Comparison of ENCODE assay signal across 8 mouse cellular contexts in the genomic region with DNA sequence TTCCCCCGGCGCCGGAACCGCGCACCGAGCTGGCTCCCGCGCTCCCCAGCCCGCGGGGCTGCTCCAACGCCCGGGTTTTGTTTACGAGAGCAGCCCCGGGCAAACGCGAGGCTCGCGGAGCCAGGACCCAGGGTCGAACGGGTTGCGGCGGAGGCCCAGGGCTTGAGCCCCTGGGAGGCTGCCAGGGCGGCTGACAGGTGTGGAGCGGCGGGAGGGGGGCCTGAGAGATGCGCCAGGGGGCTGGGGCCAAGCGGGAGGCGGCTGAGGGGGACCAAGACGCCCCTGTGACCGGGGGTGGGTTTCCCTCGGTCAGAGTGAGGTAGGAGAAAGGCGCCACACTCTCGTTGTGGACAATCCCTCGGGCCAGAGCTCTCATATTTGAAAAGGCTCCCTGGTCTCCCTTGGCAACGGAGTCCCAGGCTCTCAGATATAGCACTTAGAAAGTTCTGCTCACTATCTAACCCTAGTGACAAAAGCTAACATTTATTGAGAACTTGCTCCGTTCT. TPM values are rescaled to one million over a fixed set of nuclear protein-coding genes. Genes with fewer than 3 reads are reported as not detected.
A peak's percentile ranks its signal among the peaks of the same experiment; 100 is the strongest.
DNase-seq lines count a peak whose midpoint lies in the region; ATAC-seq and TF ChIP-seq lines count a peak whose summit lies in the region.

No protein-coding gene starts in this region.

- no peaks in the 10 kb centered on the region for H3K36me3 ChIP-seq in liver, embryonic 14.5 days (replicated peaks; ENCODE audit: control insufficient read depth, insufficient read depth, low read depth)

- no peaks in the 10 kb centered on the region for H3K9me3 ChIP-seq in liver, embryonic 14.5 days (ENCODE audit: control insufficient read depth, low read length)

- H3K27me3 ChIP-seq in liver, embryonic 14.5 days (ENCODE audit: control insufficient read depth, insufficient read depth, low read length), result peaks cover 42% of the 10 kb centered on the region

- no peak for TF ChIP-seq EP300 in liver, embryonic 14.5 days (IDR thresholded peaks at IDR 0.05; ENCODE audit: low read depth)

- H3K4me1 ChIP-seq in lung, adult 2 months (ENCODE audit: control insufficient read depth, insufficient read depth, low read length), result no peaks in the 10 kb centered on the region
- peaks cover 2% of the 10 kb centered on the region; the same call in 1 of the 2 replicates for H3K4me1 ChIP-seq in cortical plate, adult 2 months (ENCODE audit: control insufficient read depth, insufficient read depth, low read length)
- H3K4me1 ChIP-seq in liver, embryonic 14.5 days (replicated peaks; ENCODE audit: control insufficient read depth in 2 of 2, insufficient read depth in 2 of 2, low read length in 1 of 2), result peaks cover 0 to 14% of the 10 kb centered on the region in 2 experiments; a peak in 3 of 4 replicates

- peak; percentile 3; the same call in 1 of the 2 replicates for ATAC-seq in liver, embryonic 14.5 days (ENCODE audit: insufficient read depth)
- ATAC-seq in granulocyte monocyte progenitor cell, adult 5-6 weeks (replicated peaks; ENCODE audit: poor library complexity, severe bottlenecking), result no peak

- DNase-seq in lung, adult 2 months, result peak; percentile 26
- DNase-seq in lung, postnatal 14 days, result no peak
- DNase-seq in adrenal gland, postnatal 10 days, result peak; percentile 32
- DNase-seq in heart, postnatal 4 days, result peak; percentile 36
- DNase-seq in liver, embryonic 14.5 days (ENCODE audit: low read depth in 3 of 3, low spot score in 3 of 3), result no peak
- peak; percentile 38 for DNase-seq in right cerebral cortex, postnatal 14 days

- H3K4me3 ChIP-seq in lung, adult 2 months (replicated peaks; ENCODE audit: extremely low read depth, low read depth, low read length), result peak overlapping the region; percentile 64
- peak overlapping the region; percentile 95 for H3K4me3 ChIP-seq in cortical plate, adult 2 months (ENCODE audit: insufficient read depth, low read length)
- peak overlapping the region; percentile 51 to 66 for H3K4me3 ChIP-seq in liver, embryonic 14.5 days (ENCODE audit: insufficient read depth in 1 of 2, low read depth in 2 of 2, low read length in 2 of 2)

- no peak for TF ChIP-seq CTCF in lung, adult 2 months (IDR thresholded peaks at IDR 0.05; ENCODE audit: insufficient read depth, low read length)
- TF ChIP-seq CTCF in cortical plate, adult 2 months (IDR thresholded peaks at IDR 0.05; ENCODE audit: extremely low read depth, insufficient read depth, low read length), result no peak
- TF ChIP-seq CTCF in liver, embryonic 14.5 days (IDR thresholded peaks at IDR 0.05; ENCODE audit: low read depth), result no peak

- TF ChIP-seq POLR2A in lung, adult 2 months (IDR thresholded peaks at IDR 0.05; ENCODE audit: borderline replicate concordance, extremely low read depth, low read depth, low read length), result no peak
- no peak for TF ChIP-seq POLR2A in cortical plate, adult 2 months (IDR thresholded peaks at IDR 0.05; ENCODE audit: extremely low read depth, insufficient read depth, low read length)

- peak overlapping the region; percentile 51 for H3K9ac ChIP-seq in liver, embryonic 14.5 days (replicated peaks)

- under 1% methylated on average over 36 of the region's 36 CpGs for WGBS in lung, adult 2 months
- under 1% methylated on average over 36 of the region's 36 CpGs for WGBS in liver, embryonic 14.5 days (ENCODE audit: insufficient replicate concordance)

- peak overlapping the region; percentile 81 for H3K4me2 ChIP-seq in liver, embryonic 14.5 days (ENCODE audit: low read depth)

- peak overlapping the region; percentile 58; the same call in 1 of the 2 replicates for H3K27ac ChIP-seq in cortical plate, adult 2 months (ENCODE audit: insufficient read depth, low read length)
- H3K27ac ChIP-seq in liver, embryonic 14.5 days, result no peak overlapping the region

RNA-seq across cellular contexts. Expression of gene Plxnc1, which starts 0.6 kb away (rescaled TPM):
- polyA plus RNA-seq in lung, adult 2 months (2012; rRNA removed), result 4.6 and 5.4 TPM in 2 replicates
- total RNA-seq in adrenal gland, postnatal 10 days (2021), result 1 to 10 TPM; 5.6 to 7.3 TPM
- polyA plus RNA-seq in cortical plate, adult 2 months (2012; rRNA removed), result 13.6 and 14.0 TPM in 2 replicates
- 1 to 10 TPM; 6.2 to 6.9 TPM for total RNA-seq in heart, postnatal 4 days (2021)
- polyA plus RNA-seq in liver, embryonic 14.5 days (2012; rRNA removed), result 1.4 and 2.0 TPM in 2 replicates
- polyA plus RNA-seq in liver, embryonic 14.5 days (2014; fragmentation: Nextera tagmentation; extraction: Ambion mirVana), result 2.1 and 2.5 TPM in 2 replicates
- 13.4 and 16.7 TPM in 2 replicates for total RNA-seq in granulocyte monocyte progenitor cell, adult 5-6 weeks (2014; fragmentation: Nextera tagmentation)
- 9.9 and 14.1 TPM in 2 replicates for total RNA-seq in granulocyte monocyte progenitor cell, adult 5-6 weeks (2017)

Comparison
In these comparisons a context has a peak if more than half of its experiments do, and no peak if none do; other contexts are left out.
1. DNase-seq: peak in lung, adult 2 months (single experiment), adrenal gland, postnatal 10 days (single experiment), heart, postnatal 4 days (single experiment) and right cerebral cortex, postnatal 14 days (single experiment); none in lung, postnatal 14 days (single experiment) and liver, embryonic 14.5 days (0 of 3).
2. Peak in every context shown above with its lines, with median percentiles within 50 percentile points of each other: H3K4me3 ChIP-seq.